10 mouse cellular contexts compared by ENCODE assay signal in the genomic region with DNA sequence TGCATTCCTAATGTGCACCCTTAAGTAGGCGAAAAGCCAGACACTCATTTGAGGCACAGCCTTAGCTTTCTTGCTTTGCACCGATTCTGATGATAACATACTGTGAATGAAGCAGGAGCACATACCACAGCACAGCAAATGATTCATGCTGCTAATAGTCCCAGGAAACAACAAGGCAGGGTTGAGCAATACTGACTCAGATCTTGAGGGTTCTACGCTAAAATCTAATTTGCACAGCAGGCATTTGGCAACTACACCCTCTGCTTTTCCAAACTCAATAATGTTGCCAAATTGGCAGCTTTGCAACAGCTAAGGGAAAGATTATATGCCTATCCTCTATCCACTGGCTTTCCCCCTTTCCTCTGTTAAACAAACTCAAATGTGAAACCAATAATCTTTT.
DNase-seq lines count a peak whose midpoint lies in the region; ATAC-seq and TF ChIP-seq lines count a peak whose summit lies in the region.
"Had no signal": no experiment of that assay in that cellular context is flagged by ENCODE, and none has a peak within 500 bp of the region (broad histone marks: within the 10 kb centered on the region; RNA-seq: fewer than 3 reads in every experiment).

No protein-coding gene starts in this region.

- H3K79me2 ChIP-seq in myocyte (ENCODE audit: control insufficient read depth, insufficient read depth) = no peaks in the 10 kb centered on the region

- H3K36me3 ChIP-seq in forebrain, embryonic 14.5 days (ENCODE audit: control insufficient read depth, insufficient read depth, low read length) = no peaks in the 10 kb centered on the region
- no peaks in the 10 kb centered on the region for H3K36me3 ChIP-seq in forebrain, embryonic 12.5 days (replicated peaks)
- no peaks in the 10 kb centered on the region for H3K36me3 ChIP-seq in midbrain, postnatal 0 days (ENCODE audit: insufficient read depth, low read length)
- no peaks in the 10 kb centered on the region for H3K36me3 ChIP-seq in midbrain, embryonic 11.5 days (ENCODE audit: control insufficient read depth, insufficient read depth, low read length)
- H3K36me3 ChIP-seq in forebrain, embryonic 16.5 days (ENCODE audit: control insufficient read depth, insufficient read depth) = no peaks in the 10 kb centered on the region
- H3K36me3 ChIP-seq in myocyte (ENCODE audit: control insufficient read depth, insufficient read depth) = no peaks in the 10 kb centered on the region
- no peaks in the 10 kb centered on the region for H3K36me3 ChIP-seq in intestine, embryonic 15.5 days
- H3K36me3 ChIP-seq: heart, embryonic 10.5 days had no signal

- H3K9me3 ChIP-seq in forebrain, embryonic 14.5 days (replicated peaks; ENCODE audit: control insufficient read depth, low read length) = no peaks in the 10 kb centered on the region
- no peaks in the 10 kb centered on the region for H3K9me3 ChIP-seq in forebrain, embryonic 12.5 days
- H3K9me3 ChIP-seq in midbrain, postnatal 0 days (ENCODE audit: low read length) = no peaks in the 10 kb centered on the region
- H3K9me3 ChIP-seq in midbrain, embryonic 11.5 days (ENCODE audit: control insufficient read depth, low read length) = no peaks in the 10 kb centered on the region
- H3K9me3 ChIP-seq in forebrain, embryonic 16.5 days (ENCODE audit: control insufficient read depth, low read length) = no peaks in the 10 kb centered on the region
- H3K9me3 ChIP-seq in intestine, embryonic 15.5 days = no peaks in the 10 kb centered on the region
- H3K9me3 ChIP-seq: heart, embryonic 10.5 days; megakaryocyte, embryonic 14.5 days had no signal

- H3K9ac ChIP-seq in forebrain, embryonic 14.5 days (ENCODE audit: low read length) = no peak overlapping the region
- H3K9ac ChIP-seq in forebrain, embryonic 12.5 days = no peak overlapping the region
- no peak overlapping the region for H3K9ac ChIP-seq in midbrain, postnatal 0 days (replicated peaks; ENCODE audit: low read length, poor library complexity, severe bottlenecking)
- H3K9ac ChIP-seq in midbrain, embryonic 11.5 days (ENCODE audit: low read length) = no peak overlapping the region
- no peak overlapping the region for H3K9ac ChIP-seq in forebrain, embryonic 16.5 days (replicated peaks; ENCODE audit: low read depth, low read length)
- no peak overlapping the region for H3K9ac ChIP-seq in intestine, embryonic 15.5 days

- 48% methylated on average over 3 of the region's 3 CpGs for WGBS in forebrain, embryonic 14.5 days
- WGBS in forebrain, embryonic 12.5 days = 86% methylated on average over 3 of the region's 3 CpGs
- WGBS in midbrain, postnatal 0 days = 67% methylated on average over 3 of the region's 3 CpGs
- WGBS in midbrain, embryonic 11.5 days = 86% methylated on average over 3 of the region's 3 CpGs
- WGBS in forebrain, embryonic 16.5 days = 37% methylated on average over 3 of the region's 3 CpGs
- WGBS in intestine, embryonic 15.5 days = 71% methylated on average over 3 of the region's 3 CpGs

- peak; percentile 85 for ATAC-seq in forebrain, embryonic 14.5 days
- ATAC-seq in forebrain, embryonic 12.5 days (ENCODE audit: low FRiP score) = no peak
- no peak for ATAC-seq in midbrain, postnatal 0 days (ENCODE audit: low FRiP score)
- no peak for ATAC-seq in midbrain, embryonic 11.5 days (ENCODE audit: low FRiP score)
- ATAC-seq in forebrain, embryonic 16.5 days = peak; percentile 95
- ATAC-seq in intestine, embryonic 15.5 days = no peak

- no peak overlapping the region for H3K4me3 ChIP-seq in forebrain, embryonic 14.5 days (ENCODE audit: low read depth, low read length)
- no peak overlapping the region for H3K4me3 ChIP-seq in forebrain, embryonic 12.5 days (replicated peaks)
- no peak overlapping the region for H3K4me3 ChIP-seq in midbrain, postnatal 0 days (ENCODE audit: low read depth, low read length)
- no peak overlapping the region for H3K4me3 ChIP-seq in midbrain, embryonic 11.5 days (ENCODE audit: low read depth, low read length)
- no peak overlapping the region for H3K4me3 ChIP-seq in forebrain, embryonic 16.5 days (replicated peaks; ENCODE audit: low read length)
- H3K4me3 ChIP-seq in myocyte = no peak overlapping the region
- H3K4me3 ChIP-seq in intestine, embryonic 15.5 days (replicated peaks) = no peak overlapping the region
- H3K4me3 ChIP-seq: heart, embryonic 10.5 days; megakaryocyte, embryonic 14.5 days had no signal

- TF ChIP-seq CTCF in midbrain, postnatal 0 days (IDR thresholded peaks at IDR 0.05) = no peak

- H3K4me1 ChIP-seq in forebrain, embryonic 14.5 days (ENCODE audit: control insufficient read depth, insufficient read depth, low read length) = no peaks in the 10 kb centered on the region
- H3K4me1 ChIP-seq in forebrain, embryonic 12.5 days = no peaks in the 10 kb centered on the region
- no peaks in the 10 kb centered on the region for H3K4me1 ChIP-seq in midbrain, postnatal 0 days (ENCODE audit: insufficient read depth, low read length)
- H3K4me1 ChIP-seq in midbrain, embryonic 11.5 days (ENCODE audit: control insufficient read depth, insufficient read depth, low read length) = no peaks in the 10 kb centered on the region
- H3K4me1 ChIP-seq in forebrain, embryonic 16.5 days (replicated peaks; ENCODE audit: control insufficient read depth, insufficient read depth, low read length) = peaks cover 3% of the 10 kb centered on the region; the same call in 1 of the 2 replicates
- H3K4me1 ChIP-seq in intestine, embryonic 15.5 days (replicated peaks) = no peaks in the 10 kb centered on the region
- H3K4me1 ChIP-seq: heart, embryonic 10.5 days; megakaryocyte, embryonic 14.5 days had no signal

- no peak overlapping the region for H3ac ChIP-seq in myocyte (ENCODE audit: control insufficient read depth, insufficient read length)

- H3K4me2 ChIP-seq in forebrain, embryonic 14.5 days (ENCODE audit: low read length) = no peak overlapping the region
- H3K4me2 ChIP-seq in forebrain, embryonic 12.5 days = no peak overlapping the region
- H3K4me2 ChIP-seq in midbrain, postnatal 0 days (ENCODE audit: low read depth, low read length, poor library complexity, severe bottlenecking) = no peak overlapping the region
- H3K4me2 ChIP-seq in midbrain, embryonic 11.5 days = no peak overlapping the region
- H3K4me2 ChIP-seq in forebrain, embryonic 16.5 days (ENCODE audit: low read length) = no peak overlapping the region
- no peak overlapping the region for H3K4me2 ChIP-seq in myocyte (ENCODE audit: low read depth)
- no peak overlapping the region for H3K4me2 ChIP-seq in intestine, embryonic 15.5 days (replicated peaks)

- H3K27me3 ChIP-seq in forebrain, embryonic 14.5 days (replicated peaks; ENCODE audit: control insufficient read depth, insufficient read depth, low read length) = no peaks in the 10 kb centered on the region
- H3K27me3 ChIP-seq in forebrain, embryonic 12.5 days = no peaks in the 10 kb centered on the region
- H3K27me3 ChIP-seq in midbrain, postnatal 0 days (ENCODE audit: insufficient read depth, low read length) = no peaks in the 10 kb centered on the region
- H3K27me3 ChIP-seq in midbrain, embryonic 11.5 days (ENCODE audit: control insufficient read depth, insufficient read depth, low read length) = no peaks in the 10 kb centered on the region
- no peaks in the 10 kb centered on the region for H3K27me3 ChIP-seq in forebrain, embryonic 16.5 days (replicated peaks; ENCODE audit: control insufficient read depth, insufficient read depth, low read length)
- H3K27me3 ChIP-seq in myocyte (ENCODE audit: control insufficient read depth, insufficient read depth, insufficient read length) = no peaks in the 10 kb centered on the region
- H3K27me3 ChIP-seq in intestine, embryonic 15.5 days (replicated peaks) = no peaks in the 10 kb centered on the region
- H3K27me3 ChIP-seq: megakaryocyte, embryonic 14.5 days had no signal

- no peak overlapping the region for H3K27ac ChIP-seq in forebrain, embryonic 14.5 days (ENCODE audit: low read depth, low read length)
- H3K27ac ChIP-seq in forebrain, embryonic 12.5 days = no peak overlapping the region
- H3K27ac ChIP-seq in midbrain, postnatal 0 days (ENCODE audit: low read depth, low read length) = no peak overlapping the region
- no peak overlapping the region for H3K27ac ChIP-seq in midbrain, embryonic 11.5 days (ENCODE audit: low read depth, low read length)
- no peak overlapping the region for H3K27ac ChIP-seq in forebrain, embryonic 16.5 days (ENCODE audit: low read length)
- H3K27ac ChIP-seq in intestine, embryonic 15.5 days = no peak overlapping the region
- H3K27ac ChIP-seq: heart, embryonic 10.5 days had no signal

- TF ChIP-seq POLR2A in myocyte (IDR thresholded peaks at IDR 0.05; ENCODE audit: insufficient read length, low read depth) = no peak

- DNase-seq in forebrain, embryonic 14.5 days (ENCODE audit: low spot score) = peak; percentile 83
- peak; percentile 73 for DNase-seq in midbrain, postnatal 0 days (ENCODE audit: low spot score)
- no peak for DNase-seq in midbrain, embryonic 11.5 days (ENCODE audit: low spot score, missing footprints)
- DNase-seq in embryo, embryonic 11 days = no peak

TF ChIP-seq in myocyte, 11 proteins besides CTCF, POLR2A, EP300 and RAD21:
- TF ChIP-seq POLR2AphosphoS2 (IDR thresholded peaks at IDR 0.05; ENCODE audit: insufficient read length, low read depth) (no peak), CEBPB (IDR thresholded peaks at IDR 0.05; ENCODE audit: insufficient read depth, poor library complexity, severe bottlenecking) (peak; percentile 90; the same call in 1 of the 2 replicates), E2F4 (IDR thresholded peaks at IDR 0.05; ENCODE audit: insufficient read depth) (no peak)

Comparison
In these comparisons a context has a peak if more than half of its experiments do, and no peak if none do; other contexts are left out.
1. ATAC-seq: peak in forebrain, embryonic 14.5 days (single experiment) and forebrain, embryonic 16.5 days (single experiment); none in forebrain, embryonic 12.5 days (single experiment), midbrain, postnatal 0 days (single experiment), midbrain, embryonic 11.5 days (single experiment) and intestine, embryonic 15.5 days (single experiment).
2. DNase-seq: peak in forebrain, embryonic 14.5 days (single experiment) and midbrain, postnatal 0 days (single experiment); none in midbrain, embryonic 11.5 days (single experiment) and embryo, embryonic 11 days (single experiment).